Mouse (Mus musculus) ES-Bruce4 (cell line): ENCODE results near the gene Utp14b.

Source experiments
- EP300 ChIP-seq: IDR thresholded peaks from 2 replicates; pipeline ENCODE4 v1.6.1; 2011; ENCODE audit warnings: low read depth, low read length; ENCODE audit not compliant: insufficient read depth
- POLR2A ChIP-seq: IDR thresholded peaks from one replicate; pipeline ENCODE4 v1.8.1; 2011; ENCODE audit warnings: low read length; ENCODE audit not compliant: insufficient read depth

DNA sequence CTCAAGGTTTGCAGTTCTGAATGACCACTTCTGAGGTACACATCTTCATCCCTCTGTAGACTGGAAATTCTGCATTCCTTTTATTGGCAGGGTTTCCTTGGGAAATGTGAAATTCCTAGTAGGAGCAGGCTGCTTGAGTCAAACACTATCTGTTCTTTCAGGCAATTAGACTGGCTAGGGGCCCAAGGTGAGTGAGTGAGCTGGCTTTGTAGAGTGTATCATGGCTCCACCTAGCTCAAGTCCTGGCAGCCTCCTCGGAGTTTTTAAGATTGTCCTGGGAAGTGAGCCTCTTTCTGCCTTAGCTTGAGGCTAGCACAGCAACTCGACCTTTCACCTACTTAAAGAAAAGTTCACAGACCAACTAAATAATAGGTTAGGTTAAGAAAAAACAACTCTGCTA lies 1.4 kb upstream of the Utp14b start:
- TF ChIP-seq POLR2A: no peak
- TF ChIP-seq EP300: no peak
